Mouse (Mus musculus) cerebellum, adult 8-10 months (tissue): Measurements from ENCODE around the gene Krt27.

ENCODE experiments used
- DNase-seq: peaks from one replicate; pipeline ENCODE4 v3.0.0; 2022

Krt27 gene

GRCm38 (mm10) chr11:99322851-99323250 lies 28.1 kb downstream of the Krt27 start, which contains the start of gene Krt25:
Krt25 (minus strand) TSS chr11:99322951.
- no peak for DNase-seq

DNA sequence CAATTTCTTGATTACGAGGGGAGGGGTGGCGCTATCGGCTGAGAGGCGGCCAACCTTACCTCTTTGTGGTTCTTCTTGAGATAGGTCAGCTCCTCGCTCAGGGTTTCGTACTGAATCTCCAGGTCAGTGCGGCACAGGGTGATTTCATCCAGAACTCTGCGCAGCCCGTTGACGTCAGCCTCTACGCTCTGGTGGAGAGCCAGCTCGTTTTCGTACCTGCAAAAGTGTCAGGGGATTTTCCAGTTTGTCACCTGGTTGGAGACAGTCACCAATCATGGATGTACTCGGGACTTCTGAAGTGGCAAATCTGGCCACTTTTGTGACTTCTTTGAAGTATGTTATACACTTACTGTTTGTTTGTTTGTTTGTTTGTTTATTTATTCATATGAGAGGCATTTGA lies 29.8 kb downstream of the Krt27 start:
- no peak for DNase-seq

GRCm38 (mm10) chr11:99319127-99319526 lies 31.8 kb downstream of the Krt27 start:
- DNase-seq, result no peak

- no peak for DNase-seq
Observed at GRCm38 (mm10) chr11:99316543-99316942, 34.4 kb downstream of the Krt27 start.

- no peak for DNase-seq
Observed at GRCm38 (mm10) chr11:99314594-99314993, 36.3 kb downstream of the Krt27 start.

DNA sequence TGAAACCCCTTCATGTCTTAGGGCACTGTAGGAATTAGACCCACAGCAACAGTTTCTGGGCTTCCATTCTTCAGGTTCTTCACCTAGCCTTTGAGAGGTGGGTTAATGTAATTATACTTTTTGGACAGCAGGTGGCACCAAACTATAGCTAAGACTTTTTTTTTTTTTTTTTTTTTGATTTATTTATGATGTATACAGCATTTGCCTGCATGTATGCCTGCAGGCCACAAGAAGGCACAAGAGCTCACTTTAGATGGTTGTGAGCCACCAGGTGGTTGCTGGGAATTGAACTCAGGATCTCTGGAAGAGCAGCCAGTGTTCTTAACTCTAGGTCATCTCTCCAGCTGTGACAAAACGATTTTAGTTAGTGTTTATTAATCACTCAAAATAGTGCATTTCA lies 40.0 kb downstream of the Krt27 start:
- DNase-seq, result no peak

GRCm38 (mm10) chr11:99307579-99307978 lies 43.3 kb downstream of the Krt27 start:
- peak; percentile 70 for DNase-seq
